Mouse (Mus musculus) neural tube, embryonic 11.5 days (tissue): ENCODE data around the gene Nol11. TPM values are rescaled to one million over a fixed set of nuclear protein-coding genes. Genes with fewer than 3 reads are reported as not detected.

Experiments used
- ATAC-seq: fragments of 200-750 bp; cut with Nextera tagmentation; 2 replicates; pipeline ENCODE4 v1.8.0; 2017; ENCODE audit warnings: moderate number of reproducible peaks, mild to moderate bottlenecking, moderate TSS enrichment, moderate library complexity; ENCODE audit not compliant: insufficient read depth, low FRiP score, low TSS enrichment
- DNase-seq: peaks from one replicate; pipeline ENCODE4 v3.0.0-alpha.2; 2015; ENCODE audit warnings: low spot score
- H3K27ac ChIP-seq: fragments of 300-500 bp; sonication (generic); 2 replicates; pipeline ENCODE4 v1.5.1; 2014; ENCODE audit warnings: low read depth, mild to moderate bottlenecking, low read length
- H3K27me3 ChIP-seq: fragments of 300-500 bp; sonication (generic); 2 replicates; pipeline ENCODE4 v1.6.1; 2014; ENCODE audit warnings: mild to moderate bottlenecking, low read length, mixed read lengths; ENCODE audit not compliant: control insufficient read depth, insufficient read depth
- H3K36me3 ChIP-seq: fragments of 300-500 bp; sonication (generic); 2 replicates; pipeline ENCODE4 v1.6.1; 2014; ENCODE audit warnings: mild to moderate bottlenecking, low read length, moderate library complexity, mixed read lengths; ENCODE audit not compliant: control insufficient read depth, insufficient read depth
- H3K4me1 ChIP-seq: fragments of 300-500 bp; sonication (generic); 2 replicates; pipeline ENCODE4 v1.6.1; 2014; ENCODE audit warnings: low read length, mixed read lengths; ENCODE audit not compliant: control insufficient read depth, insufficient read depth
- H3K4me2 ChIP-seq: fragments of 300-500 bp; sonication (generic); 2 replicates; pipeline ENCODE4 v1.6.1; 2014; ENCODE audit warnings: low read depth, mild to moderate bottlenecking, moderate library complexity
- H3K4me3 ChIP-seq: fragments of 300-500 bp; sonication (generic); 2 replicates; pipeline ENCODE4 v1.5.1; 2014; ENCODE audit warnings: low read depth, low read length
- H3K9ac ChIP-seq: fragments of 300-500 bp; sonication (generic); 2 replicates; pipeline ENCODE4 v1.6.1; 2014; ENCODE audit warnings: mild to moderate bottlenecking, low read length
- H3K9me3 ChIP-seq: fragments of 300-500 bp; sonication (generic); 2 replicates; pipeline ENCODE4 v1.6.1; 2016; ENCODE audit warnings: low read length; ENCODE audit not compliant: control insufficient read depth
- WGBS: fragments of 180-500 bp; shearing (Covaris S2); extraction: QIAGEN DNeasy Blood & Tissue Kit; methylation state at CpG from one replicate; pipeline ENCODE4 v1.1.7; 2014; 5-methylcytosine and 5-hydroxymethylcytosine counted together
- polyA plus RNA-seq: library from polyadenylated mRNA; unstranded; fragments of >200 nt; fragmentation: Nextera tagmentation; extraction: Ambion mirVana; gene quantifications from 2 replicates; pipeline ENCODE4 v1.2.1, GENCODE M21; 2014

The Nol11 gene
- polyA plus RNA-seq, 1 experiment from 2014 or later: 74.0 TPM

GRCm38 (mm10) chr11:107223667-107224214 lies 34.6 kb upstream of the Nol11 start:
- ATAC-seq: no peak
- H3K4me2 ChIP-seq: no peak overlapping the region
- no peak overlapping the region for H3K27ac ChIP-seq
- 78% methylated on average over 8 of the region's 8 CpGs for WGBS
- no peaks in the 10 kb centered on the region for H3K36me3 ChIP-seq
- H3K4me3 ChIP-seq: no peak overlapping the region
- no peaks in the 10 kb centered on the region for H3K27me3 ChIP-seq
- no peak for DNase-seq
- H3K9ac ChIP-seq: no peak overlapping the region
- H3K4me1 ChIP-seq: no peaks in the 10 kb centered on the region
- H3K9me3 ChIP-seq: no peaks in the 10 kb centered on the region

- Histone ChIP-seq H3K36me3 (no peaks in the 10 kb centered on the region), H3K4me1 (no peaks in the 10 kb centered on the region), H3K27me3 (no peaks in the 10 kb centered on the region), H3K4me2 (no peak overlapping the region), H3K27ac (no peak overlapping the region), H3K4me3 (no peak overlapping the region), H3K9ac (no peak overlapping the region), H3K9me3 (no peaks in the 10 kb centered on the region)
- 90% methylated on average over 1 of the region's 1 CpGs for WGBS
- DNase-seq: no peak
- no peak for ATAC-seq
Measured at GRCm38 (mm10) chr11:107223169-107223561, 34.0 kb upstream of the Nol11 start.

- 75% methylated on average over 12 of the region's 12 CpGs for WGBS
- Histone ChIP-seq H3K27ac (no peak overlapping the region), H3K27me3 (no peaks in the 10 kb centered on the region), H3K9me3 (no peaks in the 10 kb centered on the region), H3K36me3 (no peaks in the 10 kb centered on the region), H3K4me2 (no peak overlapping the region), H3K9ac (no peak overlapping the region), H3K4me3 (no peak overlapping the region), H3K4me1 (no peaks in the 10 kb centered on the region)
- ATAC-seq (no peak), DNase-seq (no peak)
Measured at GRCm38 (mm10) chr11:107222531-107223168, 33.5 kb upstream of the Nol11 start.

- Histone ChIP-seq H3K9me3 (no peaks in the 10 kb centered on the region), H3K27ac (no peak overlapping the region), H3K4me1 (no peaks in the 10 kb centered on the region), H3K27me3 (no peaks in the 10 kb centered on the region), H3K9ac (no peak overlapping the region), H3K36me3 (0 out of 2 replicates have a peak, but pooled peaks cover 2% of the 10 kb centered on the region), H3K4me2 (no peak overlapping the region), H3K4me3 (no peak overlapping the region)
- ATAC-seq: no peak
- WGBS: 90% methylated on average over 9 of the region's 9 CpGs
- no peak for DNase-seq
Measured at GRCm38 (mm10) chr11:107215111-107215510, 25.9 kb upstream of the Nol11 start.

- ATAC-seq: no peak
- Histone ChIP-seq H3K36me3 (0 out of 2 replicates have a peak, but pooled peaks cover 2% of the 10 kb centered on the region), H3K4me1 (no peaks in the 10 kb centered on the region), H3K4me2 (no peak overlapping the region), H3K9me3 (no peaks in the 10 kb centered on the region), H3K27ac (no peak overlapping the region), H3K27me3 (no peaks in the 10 kb centered on the region), H3K9ac (no peak overlapping the region), H3K4me3 (no peak overlapping the region)
- DNase-seq: no peak
- 79% methylated on average over 5 of the region's 5 CpGs for WGBS
Measured at GRCm38 (mm10) chr11:107213745-107214144, 24.6 kb upstream of the Nol11 start.

- no peak for ATAC-seq
- no peak overlapping the region for H3K4me2 ChIP-seq
- no peak overlapping the region for H3K27ac ChIP-seq
- no peak overlapping the region for H3K9ac ChIP-seq
- H3K9me3 ChIP-seq: no peaks in the 10 kb centered on the region
- no peaks in the 10 kb centered on the region for H3K4me1 ChIP-seq
- H3K27me3 ChIP-seq: no peaks in the 10 kb centered on the region
- 84% methylated on average over 13 of the region's 13 CpGs for WGBS
- no peak for DNase-seq
- no peaks in the 10 kb centered on the region for H3K36me3 ChIP-seq
- H3K4me3 ChIP-seq: no peak overlapping the region
Measured at GRCm38 (mm10) chr11:107209818-107210217, 20.6 kb upstream of the Nol11 start.

- Histone ChIP-seq H3K4me1 (no peaks in the 10 kb centered on the region), H3K9ac (no peak overlapping the region), H3K27ac (no peak overlapping the region), H3K36me3 (no peaks in the 10 kb centered on the region), H3K27me3 (no peaks in the 10 kb centered on the region), H3K9me3 (no peaks in the 10 kb centered on the region), H3K4me2 (no peak overlapping the region), H3K4me3 (no peak overlapping the region)
- DNase-seq (no peak), ATAC-seq (no peak)
- WGBS: 89% methylated on average over 11 of the region's 11 CpGs
Measured at GRCm38 (mm10) chr11:107201773-107202172, 12.6 kb upstream of the Nol11 start.

GRCm38 (mm10) chr11:107199281-107199680 lies 10.1 kb upstream of the Nol11 start:
- no peaks in the 10 kb centered on the region for H3K9me3 ChIP-seq
- H3K9ac ChIP-seq: no peak overlapping the region
- WGBS: 86% methylated on average over 5 of the region's 5 CpGs
- no peaks in the 10 kb centered on the region for H3K4me1 ChIP-seq
- no peak overlapping the region for H3K4me2 ChIP-seq
- no peak for ATAC-seq
- no peak overlapping the region for H3K4me3 ChIP-seq
- no peaks in the 10 kb centered on the region for H3K27me3 ChIP-seq
- no peak overlapping the region for H3K27ac ChIP-seq
- no peak for DNase-seq
- no peaks in the 10 kb centered on the region for H3K36me3 ChIP-seq

GRCm38 (mm10) chr11:107195334-107195733 lies 6.2 kb upstream of the Nol11 start:
- Histone ChIP-seq H3K4me2 (no peak overlapping the region), H3K4me1 (no peaks in the 10 kb centered on the region), H3K9me3 (no peaks in the 10 kb centered on the region), H3K4me3 (no peak overlapping the region), H3K36me3 (no peaks in the 10 kb centered on the region), H3K9ac (no peak overlapping the region), H3K27me3 (no peaks in the 10 kb centered on the region), H3K27ac (no peak overlapping the region)
- DNase-seq: no peak
- WGBS: 66% methylated on average over 2 of the region's 2 CpGs
- ATAC-seq: no peak
